Mouse (Mus musculus): ENCODE measurements around the gene Hoxa10.

Gene Hoxa10

GRCm38 (mm10) chr6:52190906-52191810 is 49.5 kb downstream of the Hoxa10 start, which contains the start of gene Hoxa4:
Gene Hoxa4 (minus strand): TSS chr6:52191753.
- no peak for ATAC-seq (ENCODE audit: insufficient number of reproducible peaks, low FRiP score, low TSS enrichment)

- ATAC-seq (ENCODE audit: insufficient number of reproducible peaks, low FRiP score, low TSS enrichment), result no peak
Observed at GRCm38 (mm10) chr6:52190410-52190809, 50.2 kb downstream of the Hoxa10 start.

GRCm38 (mm10) chr6:52189909-52190308 is 50.7 kb downstream of the Hoxa10 start:
- no peak for ATAC-seq (ENCODE audit: insufficient number of reproducible peaks, low FRiP score, low TSS enrichment)

GRCm38 (mm10) chr6:52189172-52189591 is 51.5 kb downstream of the Hoxa10 start:
- ATAC-seq (ENCODE audit: insufficient number of reproducible peaks, low FRiP score, low TSS enrichment), result no peak

GRCm38 (mm10) chr6:52186500-52186899 is 54.2 kb downstream of the Hoxa10 start:
- no peak for ATAC-seq (ENCODE audit: insufficient number of reproducible peaks, low FRiP score, low TSS enrichment)

- no peak for ATAC-seq (ENCODE audit: insufficient number of reproducible peaks, low FRiP score, low TSS enrichment)
Observed at GRCm38 (mm10) chr6:52185834-52186233, 54.8 kb downstream of the Hoxa10 start.

GRCm38 (mm10) chr6:52185222-52185621 is 55.4 kb downstream of the Hoxa10 start:
- no peak for ATAC-seq (ENCODE audit: insufficient number of reproducible peaks, low FRiP score, low TSS enrichment)

GRCm38 (mm10) chr6:52184668-52185067 is 56.0 kb downstream of the Hoxa10 start:
- ATAC-seq (ENCODE audit: insufficient number of reproducible peaks, low FRiP score, low TSS enrichment), result no peak

- no peak for ATAC-seq (ENCODE audit: insufficient number of reproducible peaks, low FRiP score, low TSS enrichment)
Observed at GRCm38 (mm10) chr6:52183311-52184080, 57.2 kb downstream of the Hoxa10 start.

- no peak for ATAC-seq (ENCODE audit: insufficient number of reproducible peaks, low FRiP score, low TSS enrichment)
Observed at GRCm38 (mm10) chr6:52182793-52183192, 57.9 kb downstream of the Hoxa10 start.

GRCm38 (mm10) chr6:52182030-52182429 is 58.6 kb downstream of the Hoxa10 start:
- no peak for ATAC-seq (ENCODE audit: insufficient number of reproducible peaks, low FRiP score, low TSS enrichment)
